Mouse (Mus musculus) small intestine, adult 2 months (tissue): ENCODE data around the gene Enpep. TPM values are rescaled to one million over a fixed set of nuclear protein-coding genes. Genes with fewer than 3 reads are reported as not detected.

Experiments used
- H3K27ac ChIP-seq: fragments of 200-500 bp; 2 replicates; pipeline ENCODE4 v1.5.1; 2012; ENCODE audit warnings: low read depth, low read length, control low read depth, inconsistent platforms; ENCODE audit not compliant: insufficient read depth
- H3K27me3 ChIP-seq: fragments of 200-500 bp; 2 replicates; pipeline ENCODE4 v1.6.1; 2012; ENCODE audit warnings: mild to moderate bottlenecking, moderate library complexity, low read length, inconsistent platforms; ENCODE audit not compliant: control insufficient read depth, insufficient read depth
- H3K36me3 ChIP-seq: fragments of 200-500 bp; 2 replicates; pipeline ENCODE4 v1.6.1; 2012; ENCODE audit warnings: mild to moderate bottlenecking, low read length, control low read depth, inconsistent platforms; ENCODE audit not compliant: control insufficient read depth, insufficient read depth
- H3K4me1 ChIP-seq: fragments of 200-500 bp; 2 replicates; pipeline ENCODE4 v1.6.1; 2012; ENCODE audit warnings: low read length, inconsistent platforms, mixed read lengths; ENCODE audit not compliant: control insufficient read depth, insufficient read depth, insufficient read length
- H3K4me3 ChIP-seq: fragments of 200-500 bp; 2 replicates; pipeline ENCODE4 v1.5.1; 2012; ENCODE audit warnings: low read depth, mild to moderate bottlenecking, control low read depth, inconsistent platforms, low read length, moderate library complexity
- CTCF ChIP-seq: fragments of 200-500 bp; IDR thresholded peaks from 2 replicates; pipeline ENCODE4 v1.5.1; 2012; ENCODE audit warnings: low read depth, mild to moderate bottlenecking, control low read depth, inconsistent platforms, low read length, moderate library complexity, mixed read lengths; ENCODE audit not compliant: insufficient replicate concordance, insufficient read length; ENCODE audit errors: extremely low read depth
- POLR2A ChIP-seq: fragments of 200-500 bp; IDR thresholded peaks from 2 replicates; pipeline ENCODE4 v1.6.1; 2012; ENCODE audit warnings: low read depth, mild to moderate bottlenecking, control low read depth, inconsistent platforms, low read length, moderate library complexity
- WGBS: fragments of 180-500 bp; shearing (Covaris S2); methylation state at CpG from one replicate; pipeline ENCODE4 v1.1.7; 2018; 5-methylcytosine and 5-hydroxymethylcytosine counted together
- polyA plus RNA-seq: library from polyadenylated mRNA; depleted of rRNA; stranded (reverse); fragments of >200 nt; gene quantifications from 2 replicates; pipeline ENCODE4 v1.2.3, GENCODE M21; 2012; rRNA removed

The Enpep gene
- 14.6 and 59.7 TPM in 2 replicates for polyA plus RNA-seq

GRCm38 (mm10) chr3:129332586-129332985 is at the start of gene Enpep:
Gene Enpep, minus strand, starts transcription at chr3:129332720.
- 9% methylated on average over 13 of the region's 13 CpGs for WGBS
- Histone ChIP-seq H3K4me1 (peaks cover 9% of the 10 kb centered on the region), H3K4me3 (peak within 1 kb of the TSS; percentile 84), H3K27me3 (no peaks in the 10 kb centered on the region), H3K36me3 (peaks cover 11% of the 10 kb centered on the region; the same call in 1 of the 2 replicates), H3K27ac (peak within 1 kb of the TSS; percentile 61)
- TF ChIP-seq CTCF (no peak), POLR2A (peak; percentile 94)

GRCm38 (mm10) chr3:129379109-129379508 is 46.6 kb upstream of the Enpep start:
- Histone ChIP-seq H3K27me3 (no peaks in the 10 kb centered on the region), H3K4me3 (no peak overlapping the region), H3K36me3 (no peaks in the 10 kb centered on the region), H3K27ac (peak overlapping the region; percentile 94), H3K4me1 (peaks cover 16% of the 10 kb centered on the region; the same call in 1 of the 2 replicates)
- WGBS: 14% methylated on average over 3 of the region's 3 CpGs
- TF ChIP-seq POLR2A (no peak), CTCF (no peak)

- H3K27ac ChIP-seq: no peak overlapping the region
- TF ChIP-seq POLR2A (no peak), CTCF (no peak)
- H3K4me3 ChIP-seq: no peak overlapping the region
- 90% methylated on average over 3 of the region's 3 CpGs for WGBS
- H3K27me3 ChIP-seq: no peaks in the 10 kb centered on the region
- H3K4me1 ChIP-seq: peaks cover 7% of the 10 kb centered on the region; the same call in 1 of the 2 replicates
- H3K36me3 ChIP-seq: no peaks in the 10 kb centered on the region
These were observed 42.6 kb upstream of the Enpep start for GRCm38 (mm10) chr3:129375087-129375486.

GRCm38 (mm10) chr3:129373108-129373507 is 40.6 kb upstream of the Enpep start:
- H3K4me1 ChIP-seq: peaks cover under 1% of the 10 kb centered on the region; the same call in 1 of the 2 replicates
- WGBS: 62% methylated on average over 2 of the region's 2 CpGs
- no peak overlapping the region for H3K4me3 ChIP-seq
- TF ChIP-seq CTCF (no peak), POLR2A (no peak)
- H3K27me3 ChIP-seq: no peaks in the 10 kb centered on the region
- H3K27ac ChIP-seq: no peak overlapping the region
- H3K36me3 ChIP-seq: no peaks in the 10 kb centered on the region

GRCm38 (mm10) chr3:129369491-129369890 is 37.0 kb upstream of the Enpep start:
- 82% methylated on average over 3 of the region's 3 CpGs for WGBS
- H3K4me3 ChIP-seq: no peak overlapping the region
- H3K27me3 ChIP-seq: no peaks in the 10 kb centered on the region
- no peak overlapping the region for H3K27ac ChIP-seq
- TF ChIP-seq CTCF (no peak), POLR2A (no peak)
- no peaks in the 10 kb centered on the region for H3K4me1 ChIP-seq
- H3K36me3 ChIP-seq: no peaks in the 10 kb centered on the region

GRCm38 (mm10) chr3:129365919-129366318 is 33.4 kb upstream of the Enpep start:
- 77% methylated on average over 1 of the region's 1 CpGs for WGBS
- TF ChIP-seq POLR2A (no peak), CTCF (no peak)
- no peak overlapping the region for H3K4me3 ChIP-seq
- no peak overlapping the region for H3K27ac ChIP-seq
- H3K4me1 ChIP-seq: no peaks in the 10 kb centered on the region
- no peaks in the 10 kb centered on the region for H3K27me3 ChIP-seq
- no peaks in the 10 kb centered on the region for H3K36me3 ChIP-seq

GRCm38 (mm10) chr3:129364818-129365390 is 32.4 kb upstream of the Enpep start:
- Histone ChIP-seq H3K36me3 (no peaks in the 10 kb centered on the region), H3K4me3 (no peak overlapping the region), H3K27ac (no peak overlapping the region), H3K4me1 (no peaks in the 10 kb centered on the region), H3K27me3 (no peaks in the 10 kb centered on the region)
- no peak for TF ChIP-seq CTCF
- TF ChIP-seq POLR2A: no peak
- WGBS: 88% methylated on average over 2 of the region's 2 CpGs
